Mouse (Mus musculus) fibroblast of lung, adult 2 months (primary cell): ENCODE data around the gene Pramel4.
"Not testable (repeated sequence)": the region's sequence is repeated elsewhere in the genome, so short reads cannot be mapped to it uniquely, and the experiment has no call there.

Experiments
- DNase-seq: peaks from one replicate; pipeline ENCODE4 v3.0.0-alpha.2; 2011; ENCODE audit warnings: low read depth

Pramel4 gene

GRCm38 (mm10) chr4:144058826-144059225 lies at the start of gene Pramel4:
Gene Pramel4, plus strand, starts transcription at chr4:144059126.
- DNase-seq: not testable (repeated sequence)

GRCm38 (mm10) chr4:144106174-144106573 lies 47.2 kb downstream of the Pramel4 start, which contains the start of gene Gm13102:
Gene Gm13102, plus strand, starts transcription at chr4:144106474.
- not testable (repeated sequence) for DNase-seq
